Mouse (Mus musculus) liver, embryonic 11.5 days (tissue): ENCODE data around the gene D16Ertd472e. TPM values are rescaled to one million over a fixed set of nuclear protein-coding genes. Genes with fewer than 3 reads are reported as not detected.
A peak's percentile ranks its signal among the peaks of the same experiment; 100 is the strongest.

Source experiments
- ATAC-seq: fragments of 200-750 bp; cut with Nextera tagmentation; replicated peaks from 2 replicates; pipeline ENCODE4 v1.8.0; 2017; ENCODE audit warnings: moderate number of reproducible peaks, mild to moderate bottlenecking, moderate TSS enrichment, moderate library complexity; ENCODE audit not compliant: low FRiP score
- DNase-seq: peaks from one replicate; pipeline ENCODE4 v3.0.0-alpha.2; 2017; ENCODE audit warnings: low spot score
- H3K27ac ChIP-seq: fragments of 300-500 bp; sonication (generic); 2 replicates; pipeline ENCODE4 v1.5.1; 2014; ENCODE audit warnings: mild to moderate bottlenecking, low read depth, low read length, control low read depth
- H3K27me3 ChIP-seq: fragments of 300-500 bp; sonication (generic); replicated peaks from 2 replicates; pipeline ENCODE4 v1.6.1; 2014; ENCODE audit warnings: low read length, mixed read lengths; ENCODE audit not compliant: control insufficient read depth, insufficient read depth
- H3K36me3 ChIP-seq: fragments of 300-500 bp; sonication (generic); 2 replicates; pipeline ENCODE4 v1.6.1; 2014; ENCODE audit warnings: mild to moderate bottlenecking, low read length, moderate library complexity, mixed read lengths; ENCODE audit not compliant: control insufficient read depth, insufficient read depth
- H3K4me1 ChIP-seq: fragments of 300-500 bp; sonication (generic); replicated peaks from 2 replicates; pipeline ENCODE4 v1.6.1; 2014; ENCODE audit warnings: low read length, mixed read lengths; ENCODE audit not compliant: control insufficient read depth, insufficient read depth
- H3K4me2 ChIP-seq: fragments of 300-500 bp; sonication (generic); 2 replicates; pipeline ENCODE4 v1.6.1; 2014; ENCODE audit warnings: mild to moderate bottlenecking, control low read depth, moderate library complexity
- H3K4me3 ChIP-seq: fragments of 300-500 bp; sonication (generic); 2 replicates; pipeline ENCODE4 v1.5.1; 2014; ENCODE audit warnings: low read depth, low read length, control low read depth
- H3K9ac ChIP-seq: fragments of 300-500 bp; sonication (generic); 2 replicates; pipeline ENCODE4 v1.6.1; 2014; ENCODE audit warnings: low read depth, low read length, control low read depth
- H3K9me3 ChIP-seq: fragments of 300-500 bp; sonication (generic); 2 replicates; pipeline ENCODE4 v1.6.1; 2016; ENCODE audit warnings: low read length, inconsistent platforms, mixed read lengths; ENCODE audit not compliant: control insufficient read depth
- WGBS: fragments of 180-500 bp; shearing (Covaris S2); extraction: QIAGEN DNeasy Blood & Tissue Kit; methylation state at CpG from one replicate; pipeline ENCODE4 v1.1.7; 2014; 5-methylcytosine and 5-hydroxymethylcytosine counted together
- polyA plus RNA-seq: library from polyadenylated mRNA; unstranded; fragments of >200 nt; fragmentation: Nextera tagmentation; extraction: Ambion mirVana; gene quantifications from 2 replicates; pipeline ENCODE4 v1.2.1, GENCODE M21; 2014

D16Ertd472e gene
- 12.8 and 14.5 TPM in 2 replicates for polyA plus RNA-seq

GRCm38 (mm10) chr16:78576478-78577084 is at the start of gene D16Ertd472e:
Gene D16Ertd472e (minus strand): TSS chr16:78576708.
- Histone ChIP-seq H3K27me3 (no peaks in the 10 kb centered on the region), H3K9ac (peak within 1 kb of the TSS; percentile 69), H3K36me3 (no peaks in the 10 kb centered on the region), H3K4me3 (peak within 1 kb of the TSS; percentile 65), H3K4me1 (peaks cover 7% of the 10 kb centered on the region), H3K9me3 (no peaks in the 10 kb centered on the region), H3K4me2 (peak within 1 kb of the TSS; percentile 70), H3K27ac (peak within 1 kb of the TSS; percentile 60)
- WGBS, result under 1% methylated on average over 69 of the region's 70 CpGs
- DNase-seq (peak; percentile 86), ATAC-seq (peak; percentile 94)

GRCm38 (mm10) chr16:78622755-78623154 is 46.2 kb upstream of the D16Ertd472e start:
- H3K27me3 ChIP-seq, result no peaks in the 10 kb centered on the region
- H3K4me1 ChIP-seq, result no peaks in the 10 kb centered on the region
- H3K27ac ChIP-seq, result no peak overlapping the region
- H3K4me2 ChIP-seq, result no peak overlapping the region
- H3K9me3 ChIP-seq, result no peaks in the 10 kb centered on the region
- WGBS, result 42% methylated on average over 5 of the region's 5 CpGs
- H3K36me3 ChIP-seq, result no peaks in the 10 kb centered on the region
- ATAC-seq (peak; percentile 77), DNase-seq (no peak)
- H3K4me3 ChIP-seq, result no peak overlapping the region
- H3K9ac ChIP-seq, result no peak overlapping the region

- DNase-seq (no peak), ATAC-seq (no peak)
- 54% methylated on average over 5 of the region's 5 CpGs for WGBS
- H3K27ac ChIP-seq, result no peak overlapping the region
- H3K4me3 ChIP-seq, result no peak overlapping the region
- H3K4me2 ChIP-seq, result no peak overlapping the region
- no peaks in the 10 kb centered on the region for H3K9me3 ChIP-seq
- no peak overlapping the region for H3K9ac ChIP-seq
- H3K27me3 ChIP-seq, result no peaks in the 10 kb centered on the region
- no peaks in the 10 kb centered on the region for H3K4me1 ChIP-seq
- H3K36me3 ChIP-seq, result no peaks in the 10 kb centered on the region
Observed at GRCm38 (mm10) chr16:78619386-78619785, 42.9 kb upstream of the D16Ertd472e start.

- H3K4me3 ChIP-seq, result no peak overlapping the region
- H3K27ac ChIP-seq, result no peak overlapping the region
- H3K36me3 ChIP-seq, result no peaks in the 10 kb centered on the region
- H3K4me2 ChIP-seq, result no peak overlapping the region
- WGBS, result 87% methylated on average over 11 of the region's 11 CpGs
- DNase-seq, result no peak
- H3K9me3 ChIP-seq, result no peaks in the 10 kb centered on the region
- ATAC-seq, result no peak
- no peak overlapping the region for H3K9ac ChIP-seq
- H3K4me1 ChIP-seq, result no peaks in the 10 kb centered on the region
- H3K27me3 ChIP-seq, result no peaks in the 10 kb centered on the region
Observed at GRCm38 (mm10) chr16:78617757-78618532, 41.4 kb upstream of the D16Ertd472e start.

- Histone ChIP-seq H3K9ac (no peak overlapping the region), H3K9me3 (peaks cover 3% of the 10 kb centered on the region), H3K4me3 (no peak overlapping the region), H3K36me3 (no peaks in the 10 kb centered on the region), H3K27ac (no peak overlapping the region), H3K27me3 (no peaks in the 10 kb centered on the region), H3K4me1 (no peaks in the 10 kb centered on the region), H3K4me2 (no peak overlapping the region)
- WGBS, result 69% methylated on average over 4 of the region's 4 CpGs
- DNase-seq (no peak), ATAC-seq (no peak)
Observed at GRCm38 (mm10) chr16:78606202-78606601, 29.7 kb upstream of the D16Ertd472e start.

GRCm38 (mm10) chr16:78598919-78599318 is 22.4 kb upstream of the D16Ertd472e start:
- no peak overlapping the region for H3K4me2 ChIP-seq
- H3K36me3 ChIP-seq, result no peaks in the 10 kb centered on the region
- 91% methylated on average over 1 of the region's 1 CpGs for WGBS
- no peak overlapping the region for H3K4me3 ChIP-seq
- no peak overlapping the region for H3K27ac ChIP-seq
- H3K9ac ChIP-seq, result no peak overlapping the region
- ATAC-seq, result no peak
- H3K9me3 ChIP-seq, result peaks cover 3% of the 10 kb centered on the region
- DNase-seq, result no peak
- H3K4me1 ChIP-seq, result no peaks in the 10 kb centered on the region
- H3K27me3 ChIP-seq, result no peaks in the 10 kb centered on the region

GRCm38 (mm10) chr16:78596381-78596780 is 19.9 kb upstream of the D16Ertd472e start:
- H3K4me2 ChIP-seq, result no peak overlapping the region
- no peak overlapping the region for H3K27ac ChIP-seq
- H3K4me3 ChIP-seq, result no peak overlapping the region
- DNase-seq (no peak), ATAC-seq (no peak)
- H3K9me3 ChIP-seq, result no peaks in the 10 kb centered on the region
- 33% methylated on average over 2 of the region's 2 CpGs for WGBS
- no peak overlapping the region for H3K9ac ChIP-seq
- H3K27me3 ChIP-seq, result no peaks in the 10 kb centered on the region
- no peaks in the 10 kb centered on the region for H3K4me1 ChIP-seq
- H3K36me3 ChIP-seq, result no peaks in the 10 kb centered on the region

GRCm38 (mm10) chr16:78595821-78596220 is 19.3 kb upstream of the D16Ertd472e start:
- Histone ChIP-seq H3K27me3 (no peaks in the 10 kb centered on the region), H3K9me3 (no peaks in the 10 kb centered on the region), H3K9ac (no peak overlapping the region), H3K27ac (no peak overlapping the region), H3K36me3 (no peaks in the 10 kb centered on the region), H3K4me3 (no peak overlapping the region), H3K4me2 (no peak overlapping the region), H3K4me1 (no peaks in the 10 kb centered on the region)
- no peak for DNase-seq
- no peak for ATAC-seq
- WGBS, result 89% methylated on average over 7 of the region's 7 CpGs

- Histone ChIP-seq H3K36me3 (no peaks in the 10 kb centered on the region), H3K4me2 (no peak overlapping the region), H3K9ac (no peak overlapping the region), H3K9me3 (no peaks in the 10 kb centered on the region), H3K4me3 (no peak overlapping the region), H3K27ac (no peak overlapping the region), H3K27me3 (no peaks in the 10 kb centered on the region), H3K4me1 (no peaks in the 10 kb centered on the region)
- no peak for DNase-seq
- no peak for ATAC-seq
- WGBS, result 59% methylated on average over 3 of the region's 3 CpGs
Observed at GRCm38 (mm10) chr16:78594154-78594553, 17.6 kb upstream of the D16Ertd472e start.
